Mouse (Mus musculus) thymus, postnatal 36 days (tissue): ENCODE results near the gene Gm45799.

Source experiments
- DNase-seq, 2 experiments: peaks; one replicate each; pipeline ENCODE4 v3.0.0; 2022; ENCODE audit warnings: mixed read lengths in 2 of 2

Gm45799 gene

DNA sequence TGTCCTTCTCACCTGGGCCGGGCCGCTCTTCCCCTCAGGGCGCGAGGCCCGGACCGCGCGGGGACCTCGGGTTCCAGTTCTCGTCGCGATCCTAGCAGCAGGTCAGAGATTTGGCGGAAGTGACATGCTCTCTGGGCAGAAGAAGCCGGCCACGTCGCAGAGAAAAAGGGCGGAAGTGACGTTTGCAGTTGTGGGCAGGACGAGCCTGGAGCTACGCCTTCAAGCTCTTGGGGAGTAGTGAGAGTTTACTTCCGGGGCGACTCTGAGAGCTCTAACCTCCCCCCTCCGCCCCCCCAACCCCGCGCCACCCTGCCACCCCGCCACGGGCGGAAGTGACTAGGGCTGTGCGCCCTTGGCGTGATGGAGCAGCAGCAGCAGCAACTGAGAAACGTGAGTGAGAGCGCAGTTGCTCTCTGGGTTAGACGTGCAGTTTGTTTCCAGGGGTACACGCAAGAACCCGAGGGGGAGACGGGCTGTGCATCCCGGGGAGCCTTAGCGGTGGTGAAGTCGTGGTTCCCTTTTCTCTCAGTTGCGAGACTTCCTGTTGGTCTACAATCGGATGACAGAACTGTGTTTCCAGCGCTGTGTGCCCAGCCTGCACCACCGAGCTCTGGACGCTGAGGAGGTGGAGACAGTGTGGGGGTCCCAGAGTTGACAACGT, at the start of gene Gm45799, which contains the start of gene Arfip2:
Gene Gm45799 (plus strand): TSS at position 320 of the 661 bp plus-strand sequence.
Gene Arfip2 (minus strand): TSS at position 184 of the 661 bp plus-strand sequence.
- peak; percentile 92 to 96 for DNase-seq

DNA sequence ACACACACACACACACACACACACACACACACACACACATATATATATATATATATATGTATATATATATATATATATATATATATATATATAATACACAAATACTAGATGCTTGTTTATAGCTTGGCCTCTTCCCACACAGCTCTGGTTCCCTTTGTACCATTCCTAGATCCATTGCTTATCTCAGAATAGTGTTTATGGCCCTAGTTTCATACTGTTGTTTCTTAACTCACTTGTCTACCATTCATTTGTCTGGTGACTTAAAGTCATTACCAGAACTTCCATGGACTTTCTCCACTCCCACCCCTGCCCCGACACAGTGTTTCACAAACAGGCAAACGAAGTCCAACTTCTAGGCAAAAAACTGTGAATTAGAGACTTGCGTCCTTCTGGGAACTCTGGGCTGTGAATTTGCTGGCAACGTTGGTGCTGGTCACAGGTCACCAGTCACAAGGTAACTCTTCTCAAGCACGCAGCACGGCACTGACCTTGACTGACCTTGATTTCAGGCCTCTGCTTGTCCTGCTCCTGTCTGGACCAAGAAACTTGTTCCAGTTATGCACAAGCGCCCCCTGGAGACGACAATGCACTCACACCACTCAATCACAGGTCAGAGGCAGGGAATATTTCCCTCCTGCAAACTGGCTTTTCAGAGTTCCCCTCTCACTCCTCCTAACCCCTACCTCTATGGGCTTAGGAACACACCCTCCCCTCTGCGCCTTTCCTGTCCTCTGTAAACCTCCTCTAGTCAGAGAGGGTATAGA, 37.3 kb upstream of the Gm45799 start:
- peak; percentile 41 to 45 for DNase-seq

DNA sequence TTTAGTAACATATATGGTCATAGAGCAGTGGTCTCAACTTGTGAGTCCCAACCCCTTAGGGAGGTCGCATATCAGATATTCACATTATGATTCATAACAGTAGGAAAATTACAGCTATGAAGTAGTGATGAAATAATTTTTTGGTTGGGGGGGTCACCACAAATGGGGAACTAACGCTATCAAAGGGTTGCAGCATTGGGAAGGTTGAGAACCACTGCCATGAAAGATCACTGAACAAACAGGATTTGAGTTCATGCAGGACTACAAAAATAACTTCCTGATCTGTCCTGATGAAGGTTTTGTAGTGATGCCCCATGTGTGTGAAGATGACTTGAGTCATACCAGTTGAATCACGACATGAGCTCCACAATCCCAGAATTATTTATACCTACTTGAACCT, 31.9 kb upstream of the Gm45799 start:
- no peak for DNase-seq

DNA sequence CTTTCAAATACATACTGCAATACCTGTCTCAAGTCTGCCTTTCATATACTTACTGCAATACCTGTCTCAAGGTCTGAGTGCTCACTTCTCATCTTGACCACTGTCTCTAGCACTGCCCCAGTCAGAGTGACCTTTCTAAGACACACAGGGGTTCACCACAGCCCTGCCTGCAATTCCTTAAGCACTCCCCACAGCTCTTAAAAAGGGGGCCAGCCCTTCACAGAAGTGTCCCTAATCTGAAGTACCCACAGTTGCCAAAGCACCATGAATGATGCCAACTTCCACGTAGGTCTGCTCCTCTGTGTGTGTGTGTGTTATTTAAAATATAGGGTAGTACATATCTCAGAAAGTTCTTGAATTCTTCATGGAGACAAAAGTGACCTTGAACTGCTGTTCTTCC, 28.6 kb upstream of the Gm45799 start:
- DNase-seq: no peak

DNA sequence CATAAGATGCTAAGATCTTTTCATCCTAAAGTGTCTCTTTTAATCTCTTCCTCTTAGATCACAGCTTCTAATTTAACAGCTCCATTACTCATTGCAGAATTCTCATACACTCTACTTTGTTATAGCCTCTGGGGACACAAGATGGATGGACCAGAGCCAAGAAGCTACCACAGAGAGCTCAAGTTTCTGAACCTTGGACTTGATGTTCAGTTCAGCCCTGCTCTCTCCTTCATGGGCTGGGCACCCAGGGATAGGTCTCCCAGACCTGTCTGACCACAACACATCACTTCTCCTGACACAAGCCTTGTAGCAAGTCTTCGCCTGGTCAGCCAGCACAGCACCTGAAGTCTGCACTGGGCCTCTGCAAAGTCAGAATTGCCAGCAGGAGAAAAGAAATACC, 26.0 kb upstream of the Gm45799 start:
- no peak for DNase-seq

DNA sequence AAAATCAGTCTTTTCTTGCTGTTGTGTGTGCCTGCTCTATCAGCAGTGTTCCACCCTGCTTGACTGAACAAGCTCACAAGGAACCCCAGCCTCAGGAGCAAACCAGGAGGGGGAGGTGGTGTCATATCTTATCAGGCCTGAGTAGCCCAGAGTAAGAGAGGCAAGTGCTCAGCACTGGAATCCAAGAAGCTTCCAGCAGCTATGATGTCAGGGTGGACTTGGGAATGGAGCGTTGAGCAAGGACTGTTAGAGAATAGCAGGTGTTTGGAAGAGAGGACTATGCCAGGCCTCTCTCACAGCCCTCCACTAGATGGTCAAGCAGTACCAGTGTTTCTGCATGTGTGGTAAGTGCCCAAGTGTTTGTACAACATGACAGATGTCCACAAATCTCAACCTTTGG, 24.6 kb upstream of the Gm45799 start:
- no peak for DNase-seq

DNA sequence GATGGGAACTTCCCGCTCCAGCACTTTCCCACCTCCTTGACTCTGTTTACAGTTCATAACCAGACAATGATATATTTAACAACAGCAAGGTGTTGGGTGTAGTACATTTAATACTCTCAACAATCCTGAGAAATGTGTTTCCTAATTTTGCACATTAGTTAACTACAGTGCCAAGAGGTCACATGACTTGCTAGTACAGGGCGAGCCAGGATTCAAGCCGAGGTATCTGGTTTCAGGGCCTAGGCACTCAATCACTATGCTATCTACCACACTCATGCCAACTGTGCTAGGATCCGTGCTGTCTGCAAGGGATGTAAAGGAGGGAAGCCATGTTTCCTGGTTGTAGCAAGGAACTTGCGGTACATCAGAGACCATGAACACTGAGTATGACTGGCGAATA, 23.8 kb upstream of the Gm45799 start:
- no peak for DNase-seq

DNA sequence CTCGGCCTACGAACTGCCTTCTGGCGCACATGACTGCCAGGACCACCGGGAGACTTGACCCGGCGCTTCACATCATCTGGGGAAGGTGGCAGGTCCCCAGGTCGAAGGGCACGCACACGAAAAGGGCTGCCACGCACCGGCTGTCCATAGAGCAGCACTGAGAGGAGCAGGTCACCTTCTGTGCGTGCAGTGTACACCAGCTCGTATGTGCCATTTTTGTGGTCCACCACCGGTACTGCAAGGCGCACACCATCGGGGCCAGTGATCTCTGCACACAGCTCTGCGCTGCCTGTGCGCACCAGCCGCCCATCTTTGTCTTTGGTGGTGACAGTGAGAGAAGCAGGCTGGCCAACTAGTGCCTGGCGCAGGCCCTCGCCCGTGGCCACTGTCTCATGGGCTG, 22.5 kb upstream of the Gm45799 start:
- no peak for DNase-seq

DNA sequence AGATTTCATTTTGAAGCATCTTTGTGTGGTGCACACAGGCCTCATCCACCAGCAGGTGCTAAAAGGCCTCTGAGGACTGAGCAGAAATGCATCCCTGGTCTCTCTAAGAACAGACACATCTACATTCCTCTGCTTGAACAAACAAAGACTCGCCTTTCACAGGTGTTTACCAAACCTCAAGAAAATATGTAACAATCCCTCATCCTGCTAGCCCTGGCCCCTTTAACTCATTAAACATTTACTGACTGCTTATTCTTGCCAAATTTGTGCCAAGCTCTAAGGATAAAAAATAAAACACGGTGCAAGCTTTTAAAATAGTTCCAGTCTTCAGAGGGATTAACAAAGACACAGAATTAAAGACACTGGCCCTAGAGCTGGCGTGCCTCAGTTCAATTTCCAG, 20.7 kb upstream of the Gm45799 start:
- DNase-seq: no peak

DNA sequence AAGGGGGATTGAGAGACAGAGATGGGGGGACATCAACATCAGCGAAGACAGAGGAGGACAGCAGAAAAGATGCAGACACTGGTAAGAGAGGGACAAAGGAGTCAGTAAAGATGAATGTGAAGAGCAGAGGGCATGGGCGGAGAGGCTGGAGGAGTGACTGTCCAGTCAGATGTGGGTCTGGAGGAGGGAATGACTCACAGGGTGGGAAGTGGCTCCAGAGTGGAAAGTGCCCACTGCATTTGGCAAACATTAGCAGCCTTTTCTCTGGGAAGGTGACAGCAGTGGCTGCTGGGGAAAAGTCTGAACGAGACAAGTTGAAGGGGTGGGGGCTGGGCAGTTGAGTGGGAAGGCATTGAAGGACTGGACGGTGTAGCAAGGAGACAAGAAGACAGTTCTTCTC, 19.3 kb upstream of the Gm45799 start:
- DNase-seq: no peak

DNA sequence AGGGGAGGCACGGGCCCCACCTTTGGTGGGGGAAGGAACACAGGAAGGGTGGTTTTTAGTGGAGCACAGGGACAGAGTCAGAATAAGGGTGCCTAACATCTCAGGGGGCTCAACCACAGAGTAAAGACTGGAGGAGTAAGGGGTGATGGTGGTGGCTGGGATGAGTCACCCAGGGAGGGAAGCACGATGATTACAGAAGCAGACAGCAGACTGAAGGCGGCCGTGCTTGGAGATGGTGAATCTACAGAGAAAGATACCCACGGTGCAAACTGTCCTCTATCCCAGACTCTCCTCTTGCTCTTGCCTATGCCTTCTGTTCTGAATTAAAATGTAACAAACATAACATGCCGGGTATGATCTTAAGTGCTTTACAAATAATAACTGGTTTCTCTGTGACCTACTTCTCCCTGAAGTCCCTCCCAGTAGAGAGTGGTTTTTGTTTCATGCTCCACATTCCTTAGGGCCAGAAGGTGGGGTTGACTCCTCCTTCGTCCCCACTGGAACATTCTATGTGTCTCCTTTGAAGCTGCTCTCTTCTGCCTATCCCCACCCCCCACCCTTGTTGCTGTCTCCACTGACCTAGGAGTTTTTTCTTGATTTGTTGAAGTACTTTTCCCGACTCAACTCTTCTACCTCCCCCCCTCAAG, 18.6 kb upstream of the Gm45799 start:
- DNase-seq: no peak

DNA sequence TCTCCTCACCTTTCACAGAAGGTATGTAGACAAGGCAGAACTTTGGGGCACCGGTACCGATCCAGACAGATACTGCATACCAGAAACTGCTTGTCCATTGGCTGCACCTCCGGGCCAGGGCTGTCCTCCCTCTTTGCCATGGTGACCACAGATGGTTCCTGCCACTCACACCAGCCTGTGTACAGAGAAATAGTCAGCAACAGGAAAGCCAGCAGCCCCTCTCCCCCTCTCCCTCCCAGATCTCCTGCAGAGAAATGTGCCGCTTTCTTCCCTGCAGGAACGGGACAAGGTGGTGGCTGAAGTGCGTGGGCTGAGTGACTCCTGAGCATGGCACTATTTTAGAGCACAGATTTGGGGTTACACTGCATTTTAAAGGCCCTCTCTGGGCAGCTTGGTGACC, 15.0 kb upstream of the Gm45799 start:
- no peak for DNase-seq

DNA sequence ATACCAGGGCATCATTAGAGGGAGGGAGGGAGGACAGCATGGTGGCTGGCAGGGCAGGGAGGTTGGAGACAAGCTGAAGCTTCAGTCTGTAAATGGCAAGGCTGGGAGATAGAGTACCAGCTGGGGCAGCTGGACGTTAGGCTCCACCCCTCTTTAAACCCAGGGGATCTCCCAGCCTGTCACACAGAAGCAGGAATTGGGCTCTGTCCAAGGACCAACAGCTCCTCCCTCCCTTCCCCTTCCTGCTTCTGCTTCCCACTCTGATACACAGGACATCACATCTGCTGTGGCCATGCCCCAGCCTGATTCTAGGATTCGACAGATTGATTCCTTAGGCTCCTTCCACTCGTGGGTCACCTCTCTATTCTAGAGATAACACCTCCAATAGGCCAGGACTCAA, 11.7 kb upstream of the Gm45799 start:
- DNase-seq: no peak

DNA sequence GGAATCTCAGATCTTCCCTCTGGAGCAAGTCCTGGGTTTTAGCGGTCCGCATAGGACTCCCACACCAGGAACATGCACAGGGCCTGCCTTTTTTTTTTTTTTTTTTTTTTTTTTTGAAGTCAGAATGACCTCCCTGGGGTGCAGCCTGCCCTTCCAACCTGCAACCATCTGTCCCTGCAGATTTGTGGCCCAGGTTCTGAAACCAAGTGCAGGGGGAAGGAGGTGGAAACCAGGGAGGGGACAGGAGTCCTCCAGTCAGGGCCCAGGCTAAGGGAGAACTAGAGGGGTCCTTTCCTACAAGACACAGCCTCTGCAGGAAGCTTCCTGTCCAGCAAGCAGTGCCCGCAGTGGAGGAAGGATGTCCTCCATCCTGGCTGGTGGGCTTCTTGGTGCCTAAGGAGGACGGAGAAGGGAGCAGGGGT, 7.8 kb upstream of the Gm45799 start:
- no peak for DNase-seq

DNA sequence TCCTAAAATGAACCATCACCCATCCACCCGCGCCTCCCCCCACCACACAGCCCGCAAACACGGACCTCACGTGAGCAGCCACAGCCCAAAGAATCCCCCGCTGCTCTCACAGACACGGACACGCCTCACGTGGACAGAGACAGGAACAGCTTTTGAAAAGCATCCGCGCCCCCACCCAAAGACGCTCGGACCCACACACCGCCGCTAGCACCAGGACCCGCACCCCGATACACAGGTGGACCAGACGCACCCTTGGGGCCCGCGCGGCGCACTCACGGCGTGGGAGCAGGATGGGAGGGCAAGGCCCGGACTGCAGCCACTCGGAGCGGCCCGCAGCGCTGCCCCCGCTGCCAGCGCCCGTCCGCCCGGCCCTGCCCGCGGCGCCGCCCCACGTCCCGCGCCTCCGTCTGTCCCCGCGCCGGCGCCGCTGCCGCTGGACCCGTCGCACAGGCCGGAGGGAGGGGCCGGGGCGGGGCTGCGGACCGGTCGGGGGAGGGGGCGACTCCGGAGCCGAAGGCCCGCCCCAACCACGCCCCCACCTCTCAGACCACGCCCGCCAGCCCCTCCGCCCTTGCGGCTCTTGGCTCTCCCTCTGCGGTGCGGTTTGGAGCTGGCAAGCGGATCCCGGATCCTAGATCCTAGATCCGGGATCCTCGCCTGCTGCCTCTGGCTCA, 7.1 kb upstream of the Gm45799 start, which contains the start of gene Trim3:
Gene Trim3 (minus strand): TSS at position 445 of the 674 bp plus-strand sequence.
- peak; percentile 85 to 89 for DNase-seq

DNA sequence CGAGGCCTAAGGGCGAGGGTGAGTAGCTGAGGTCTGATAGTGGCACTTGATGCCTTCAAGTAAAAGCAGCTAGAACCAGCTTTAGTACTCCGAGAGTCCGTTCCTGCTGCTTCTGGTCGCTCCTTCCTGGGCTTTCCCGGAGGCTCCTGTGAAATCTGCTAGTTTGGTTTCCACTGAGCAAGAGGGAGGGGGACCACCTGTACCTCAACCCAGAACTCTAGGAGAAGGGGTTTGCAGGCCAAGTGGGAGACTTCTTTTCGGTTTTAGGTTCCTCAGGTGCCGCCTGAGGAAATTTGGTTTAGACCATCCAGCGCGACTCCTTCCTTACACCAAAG, 6.6 kb upstream of the Gm45799 start:
- DNase-seq: no peak

DNA sequence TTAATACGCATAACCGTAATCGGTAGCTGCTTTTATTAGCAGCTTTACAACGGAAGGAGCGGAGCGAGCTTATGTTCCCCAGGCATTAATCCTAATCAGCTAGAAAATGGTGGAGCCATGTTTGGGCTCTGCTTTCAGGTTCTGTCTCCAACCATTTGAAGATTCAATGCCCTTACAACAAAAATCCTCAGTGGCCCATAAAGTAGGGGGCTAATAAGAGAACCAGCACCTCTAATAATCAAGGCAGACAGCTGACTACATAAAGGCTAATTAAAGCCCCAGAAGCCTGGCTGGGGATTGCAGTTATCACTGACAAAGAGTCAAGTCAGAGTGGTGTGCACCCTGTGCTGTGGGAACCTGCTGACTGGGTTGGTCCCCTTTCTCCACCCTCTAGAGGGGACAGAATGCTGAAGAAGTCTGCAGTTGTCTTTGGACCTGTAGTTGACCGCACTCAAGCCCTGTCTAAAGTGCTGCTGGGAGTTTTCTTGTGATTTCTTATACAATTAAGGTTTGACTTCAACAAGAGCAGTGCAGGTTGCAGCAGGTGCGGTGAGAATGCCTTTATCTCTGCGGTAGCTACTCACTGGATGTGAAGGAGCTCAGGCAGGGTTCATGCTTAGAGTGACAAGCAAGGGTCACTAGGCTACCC, 6.0 kb upstream of the Gm45799 start:
- DNase-seq: no peak

DNA sequence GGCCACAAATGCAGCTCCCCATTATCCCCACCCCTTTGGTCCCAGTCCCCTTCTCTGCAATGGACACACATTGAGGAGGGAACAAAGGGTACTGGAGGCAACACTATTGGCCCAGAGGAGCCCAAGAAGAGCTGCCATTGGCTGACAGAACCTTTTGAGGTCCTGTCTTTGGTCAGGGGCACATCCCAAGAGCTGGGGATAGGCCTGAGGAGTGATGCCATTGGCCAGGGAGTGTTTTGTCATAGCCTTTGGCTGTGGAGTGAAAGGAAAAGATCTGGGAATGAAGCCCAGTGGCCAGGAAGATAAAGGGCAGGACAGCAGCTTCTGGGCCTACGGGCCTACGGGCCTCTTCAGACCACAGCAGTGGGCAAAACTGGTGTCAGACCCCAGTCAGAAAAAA, 4.6 kb upstream of the Gm45799 start:
- DNase-seq: no peak

DNA sequence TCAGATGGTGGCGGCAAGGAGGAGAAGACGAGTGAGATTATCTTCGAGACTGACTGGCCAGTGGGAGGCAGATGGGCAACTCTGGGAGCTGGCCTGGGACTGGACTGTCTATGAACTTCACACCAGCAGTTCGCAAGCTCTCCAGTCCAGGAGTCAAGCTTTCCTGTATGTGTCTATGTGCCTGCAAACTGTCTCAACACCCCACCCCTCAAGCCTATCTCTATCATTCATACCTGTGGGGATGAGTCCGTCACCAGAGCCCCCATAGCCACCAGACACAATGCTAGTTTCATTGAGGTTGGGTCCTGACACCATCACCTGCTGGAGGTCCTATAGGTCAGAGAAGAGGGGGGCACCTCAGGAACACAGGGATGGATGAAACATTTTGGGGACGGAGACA, 1.6 kb upstream of the Gm45799 start:
- no peak for DNase-seq

DNA sequence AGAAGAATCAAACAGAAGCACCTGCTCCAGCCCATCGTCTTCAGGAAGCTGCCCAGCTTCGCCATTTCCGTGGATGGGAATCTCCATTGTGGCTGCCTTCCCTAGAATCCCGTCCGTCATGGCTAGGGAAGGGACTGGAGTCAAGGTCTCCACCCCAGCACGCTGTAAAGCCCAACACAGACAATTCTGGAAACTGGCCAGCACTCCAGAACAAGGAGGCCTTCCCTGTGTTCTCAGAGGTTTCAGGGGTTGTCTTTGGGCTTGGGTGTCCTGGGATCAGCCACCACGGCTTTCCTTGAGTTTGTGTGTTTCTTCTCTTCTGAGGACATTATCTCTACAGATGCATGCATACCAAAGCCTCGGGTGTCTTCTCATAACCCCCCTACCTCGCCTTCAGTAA, 1.0 kb upstream of the Gm45799 start:
- no peak for DNase-seq

DNA sequence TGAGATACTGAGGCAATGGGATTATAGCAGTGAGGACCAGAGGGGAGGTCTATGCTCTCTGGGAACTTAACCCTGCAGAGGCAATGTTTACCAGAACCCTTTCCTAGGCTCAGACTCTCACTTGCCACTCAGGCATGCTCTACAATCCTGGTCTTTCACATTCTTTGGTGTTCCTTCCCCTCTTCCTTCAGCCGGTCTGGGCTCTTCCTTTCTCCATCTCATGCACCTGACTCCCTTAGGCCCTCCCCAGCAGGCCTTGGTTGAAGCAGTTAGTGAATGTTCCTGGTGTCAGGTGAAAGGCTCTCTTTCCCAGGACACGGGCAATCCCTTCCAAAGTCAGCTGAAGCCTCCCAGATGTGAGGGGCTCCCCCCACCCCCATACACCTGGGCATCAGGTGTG, 596 bp upstream of the Gm45799 start, which contains the start of gene Timm10b:
Gene Timm10b (plus strand): TSS at position 301 of the 400 bp plus-strand sequence.
- no peak for DNase-seq

DNA sequence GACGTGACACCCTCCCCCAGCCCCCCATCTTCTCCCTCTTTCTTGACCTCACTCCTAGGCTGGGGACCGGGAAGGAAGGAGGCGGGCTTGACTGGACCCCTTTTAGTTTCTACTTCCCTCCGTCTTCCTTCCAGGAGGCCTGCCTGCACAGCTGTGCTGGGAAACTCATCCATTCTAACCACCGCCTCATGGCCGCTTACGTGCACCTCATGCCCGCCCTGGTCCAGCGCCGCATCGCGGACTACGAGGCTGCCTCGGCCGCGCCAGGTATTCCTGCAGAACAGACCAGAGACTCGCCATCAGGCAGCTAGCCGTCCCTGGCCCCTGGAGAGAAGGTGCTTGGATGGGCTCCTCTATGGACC, 523 bp downstream of the Gm45799 start:
- DNase-seq: no peak

DNA sequence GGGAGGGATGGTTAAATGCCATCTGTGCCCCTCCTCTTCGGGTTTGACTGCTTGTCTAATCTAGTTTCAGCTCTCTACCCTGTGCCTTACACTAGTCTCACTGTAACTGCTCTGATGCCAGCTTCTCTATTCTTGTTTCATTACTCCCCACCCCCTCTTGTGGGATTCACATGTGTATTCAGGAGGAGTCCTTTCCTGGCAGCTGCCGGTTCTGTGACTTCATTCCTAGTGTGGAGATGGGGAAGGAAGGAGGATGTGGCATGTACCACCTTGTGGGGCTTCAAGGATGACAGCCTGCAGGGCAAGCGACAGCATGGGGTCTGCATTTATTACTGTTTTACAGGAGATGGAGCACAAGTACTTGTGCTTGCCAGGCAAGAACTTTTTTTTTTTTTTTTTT, 1.6 kb downstream of the Gm45799 start:
- DNase-seq: no peak
